Mouse (Mus musculus) liver, adult 2 months (tissue): ENCODE data around the gene Lilrb4a.
"Not testable (repeated sequence)": the region's sequence is repeated elsewhere in the genome, so short reads cannot be mapped to it uniquely, and the experiment has no call there.

Experiments
- CTCF ChIP-seq: fragments of 200-500 bp; IDR thresholded peaks from 2 replicates; pipeline ENCODE4 v1.5.1; 2011; ENCODE audit warnings: low read depth, low read length, control low read depth
- POLR2A ChIP-seq: fragments of 200-500 bp; IDR thresholded peaks from 2 replicates; pipeline ENCODE4 v1.6.1; 2011; ENCODE audit warnings: low read length, control low read depth; ENCODE audit not compliant: insufficient read depth; ENCODE audit errors: extremely low read depth

DNA sequence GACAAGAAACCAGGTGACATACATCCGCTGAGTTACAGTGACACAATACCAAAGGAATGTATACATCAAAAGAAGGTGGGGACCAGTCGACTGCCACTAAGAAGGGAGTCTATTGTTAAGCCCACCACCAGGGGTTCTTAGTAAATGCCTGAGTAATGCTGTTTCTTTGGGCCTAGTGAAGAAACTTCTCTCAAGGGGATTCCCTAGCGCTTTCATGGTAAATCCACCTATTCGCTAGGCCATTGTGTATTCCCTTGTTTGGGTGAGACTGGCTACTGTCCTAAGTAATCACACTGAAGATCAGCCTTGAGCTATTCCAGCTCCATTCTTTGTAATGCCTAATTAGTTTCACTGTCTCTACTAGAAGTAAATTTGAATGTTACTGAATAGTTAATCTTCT, 27.0 kb upstream of the Lilrb4a start:
- not testable (repeated sequence) for TF ChIP-seq CTCF, POLR2A
